Mouse (Mus musculus): Measurements from ENCODE around the gene Ppp3ca. TPM values are rescaled to one million over a fixed set of nuclear protein-coding genes. Genes with fewer than 3 reads are reported as not detected.

Gene Ppp3ca
- polyA plus RNA-seq, 1 experiment, result 595 TPM

- Histone ChIP-seq H3K4me3 (ENCODE audit: insufficient read depth, low read length) (no peak overlapping the region), H3K4me1 (ENCODE audit: control insufficient read depth, insufficient read depth, low read length) (no peaks in the 10 kb centered on the region; the same call in 1 of the 2 replicates), H3K27ac (ENCODE audit: insufficient read depth, low read length) (no peak overlapping the region)
- TF ChIP-seq POLR2A (IDR thresholded peaks at IDR 0.05; ENCODE audit: extremely low read depth, insufficient read depth, low read length) (no peak), CTCF (IDR thresholded peaks at IDR 0.05; ENCODE audit: extremely low read depth, insufficient read depth, low read length) (no peak)
Observed at GRCm38 (mm10) chr3:136966786-136967185, 296.9 kb downstream of the Ppp3ca start.

- TF ChIP-seq CTCF (IDR thresholded peaks at IDR 0.05; ENCODE audit: extremely low read depth, insufficient read depth, low read length), result no peak
- TF ChIP-seq POLR2A (IDR thresholded peaks at IDR 0.05; ENCODE audit: extremely low read depth, insufficient read depth, low read length), result no peak
- Histone ChIP-seq H3K27ac (ENCODE audit: insufficient read depth, low read length) (no peak overlapping the region), H3K4me1 (ENCODE audit: control insufficient read depth, insufficient read depth, low read length) (no peaks in the 10 kb centered on the region; the same call in 1 of the 2 replicates), H3K4me3 (ENCODE audit: insufficient read depth, low read length) (no peak overlapping the region)
Observed at GRCm38 (mm10) chr3:136967510-136967909, 297.6 kb downstream of the Ppp3ca start.

- Histone ChIP-seq H3K4me1 (ENCODE audit: control insufficient read depth, insufficient read depth, low read length) (no peaks in the 10 kb centered on the region; the same call in 1 of the 2 replicates), H3K27ac (ENCODE audit: insufficient read depth, low read length) (no peak overlapping the region), H3K4me3 (ENCODE audit: insufficient read depth, low read length) (no peak overlapping the region)
- no peak for TF ChIP-seq POLR2A (IDR thresholded peaks at IDR 0.05; ENCODE audit: extremely low read depth, insufficient read depth, low read length)
- TF ChIP-seq CTCF (IDR thresholded peaks at IDR 0.05; ENCODE audit: extremely low read depth, insufficient read depth, low read length), result no peak
Observed at GRCm38 (mm10) chr3:136969796-136970195, 299.9 kb downstream of the Ppp3ca start.

DNA sequence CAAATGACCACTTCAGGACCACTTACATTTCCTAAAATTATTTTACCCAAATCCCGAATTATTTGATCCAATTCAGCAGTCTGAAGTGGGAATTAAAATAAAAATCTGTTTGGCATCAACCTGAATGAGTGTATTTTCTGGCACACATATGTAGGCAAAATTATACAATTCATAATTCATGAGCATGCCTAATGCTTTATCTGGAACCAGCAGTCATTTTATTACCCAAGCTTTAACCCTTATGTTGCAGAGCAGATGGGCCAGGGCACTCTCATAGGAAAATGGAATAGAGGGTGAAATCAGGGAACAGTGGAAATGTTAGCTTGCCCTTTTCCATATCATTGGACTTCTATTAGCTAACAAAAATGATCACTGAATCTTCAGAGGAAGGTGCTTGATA is 307.9 kb downstream of the Ppp3ca start:
- H3K27ac ChIP-seq (ENCODE audit: insufficient read depth, low read length), result no peak overlapping the region
- no peak for TF ChIP-seq POLR2A (IDR thresholded peaks at IDR 0.05; ENCODE audit: extremely low read depth, insufficient read depth, low read length)
- TF ChIP-seq CTCF (IDR thresholded peaks at IDR 0.05; ENCODE audit: extremely low read depth, insufficient read depth, low read length), result no peak
- H3K4me3 ChIP-seq (ENCODE audit: insufficient read depth, low read length), result no peak overlapping the region
- peaks cover 4% of the 10 kb centered on the region; the same call in 1 of the 2 replicates for H3K4me1 ChIP-seq (ENCODE audit: control insufficient read depth, insufficient read depth, low read length)

- H3K27ac ChIP-seq (ENCODE audit: insufficient read depth, low read length), result peak overlapping the region; percentile 53; the same call in 1 of the 2 replicates
- H3K4me3 ChIP-seq (ENCODE audit: insufficient read depth, low read length), result no peak overlapping the region
- peaks cover 4% of the 10 kb centered on the region; the same call in 1 of the 2 replicates for H3K4me1 ChIP-seq (ENCODE audit: control insufficient read depth, insufficient read depth, low read length)
- no peak for TF ChIP-seq CTCF (IDR thresholded peaks at IDR 0.05; ENCODE audit: extremely low read depth, insufficient read depth, low read length)
Observed at GRCm38 (mm10) chr3:136980915-136981588, 311.1 kb downstream of the Ppp3ca start.

DNA sequence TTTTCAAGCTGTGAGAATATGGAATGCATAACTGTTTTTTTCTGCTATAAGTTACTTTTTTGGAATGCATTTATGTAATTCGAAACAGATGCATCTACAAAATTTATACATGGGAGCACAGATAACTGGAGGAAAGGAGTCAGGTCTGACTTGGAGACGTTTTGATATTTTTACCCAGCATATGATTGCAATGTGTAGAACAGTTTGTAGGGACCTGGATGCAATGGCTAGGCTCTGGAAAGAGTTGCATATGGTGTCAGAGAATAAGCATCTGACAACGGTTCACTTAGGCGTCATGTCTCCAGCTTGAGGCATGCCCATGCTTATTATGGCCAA is 311.6 kb downstream of the Ppp3ca start:
- Histone ChIP-seq H3K27ac (ENCODE audit: insufficient read depth, low read length) (0 out of 2 replicates have a peak overlapping the region, but pooled peaks have one; percentile 75), H3K4me3 (ENCODE audit: insufficient read depth, low read length) (no peak overlapping the region), H3K4me1 (ENCODE audit: control insufficient read depth, insufficient read depth, low read length) (peaks cover 4% of the 10 kb centered on the region; the same call in 1 of the 2 replicates)
- TF ChIP-seq POLR2A (IDR thresholded peaks at IDR 0.05; ENCODE audit: extremely low read depth, insufficient read depth, low read length) (no peak), CTCF (IDR thresholded peaks at IDR 0.05; ENCODE audit: extremely low read depth, insufficient read depth, low read length) (no peak)

- H3K27ac ChIP-seq (ENCODE audit: insufficient read depth, low read length), result 0 out of 2 replicates have a peak overlapping the region, but pooled peaks have one; percentile 75
- peaks cover 4% of the 10 kb centered on the region; the same call in 1 of the 2 replicates for H3K4me1 ChIP-seq (ENCODE audit: control insufficient read depth, insufficient read depth, low read length)
- TF ChIP-seq CTCF (IDR thresholded peaks at IDR 0.05; ENCODE audit: extremely low read depth, insufficient read depth, low read length) (no peak), POLR2A (IDR thresholded peaks at IDR 0.05; ENCODE audit: extremely low read depth, insufficient read depth, low read length) (no peak)
- no peak overlapping the region for H3K4me3 ChIP-seq (ENCODE audit: insufficient read depth, low read length)
Observed at GRCm38 (mm10) chr3:136982021-136982420, 312.1 kb downstream of the Ppp3ca start.

GRCm38 (mm10) chr3:136986096-136986881 is 316.4 kb downstream of the Ppp3ca start:
- Histone ChIP-seq H3K4me1 (ENCODE audit: control insufficient read depth, insufficient read depth, low read length) (0 out of 2 replicates have a peak, but pooled peaks cover 3% of the 10 kb centered on the region), H3K27ac (ENCODE audit: insufficient read depth, low read length) (no peak overlapping the region), H3K4me3 (ENCODE audit: insufficient read depth, low read length) (no peak overlapping the region)
- TF ChIP-seq CTCF (IDR thresholded peaks at IDR 0.05; ENCODE audit: extremely low read depth, insufficient read depth, low read length) (no peak), POLR2A (IDR thresholded peaks at IDR 0.05; ENCODE audit: extremely low read depth, insufficient read depth, low read length) (no peak)
